In the genomic region with DNA sequence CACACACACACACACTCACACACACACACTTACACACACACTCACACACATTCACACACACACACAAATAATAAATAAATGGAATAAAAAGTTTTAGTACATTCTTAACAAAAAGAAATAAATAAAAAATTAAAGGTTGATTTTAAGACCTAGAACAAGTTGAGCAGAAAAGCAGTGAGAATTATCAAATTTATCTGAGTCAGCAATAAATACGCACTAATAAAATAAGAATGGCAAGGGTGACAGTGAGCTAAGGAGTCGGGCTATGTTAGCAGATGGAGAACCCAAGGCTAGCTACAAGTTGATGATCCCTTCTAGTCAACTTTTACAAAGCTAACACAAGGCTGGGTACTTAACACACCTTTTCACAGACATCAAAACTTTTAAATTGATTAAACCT, we compare ENCODE assay signal across 21 mouse cellular contexts.
DNase-seq lines count a peak whose midpoint lies in the region; TF ChIP-seq lines count a peak whose summit lies in the region.
"Had no signal": no experiment of that assay in that cellular context is flagged by ENCODE, and none has a peak within 500 bp of the region (broad histone marks: within the 10 kb centered on the region; RNA-seq: fewer than 3 reads in every experiment).

No protein-coding gene starts in this region.

- H3K9ac ChIP-seq in CH12.LX (ENCODE audit: insufficient read depth, low read depth) (no peak overlapping the region), ES-E14 (ENCODE audit: insufficient read depth, low read depth, low read length, poor library complexity, severe bottlenecking) (no peak overlapping the region)

- no peak for TF ChIP-seq EP300 in CH12.LX (IDR thresholded peaks at IDR 0.05; ENCODE audit: low read length)

- H3K27ac ChIP-seq in CH12.LX (ENCODE audit: insufficient read depth, low read depth) = no peak overlapping the region
- no peak overlapping the region for H3K27ac ChIP-seq in ES-E14 (ENCODE audit: insufficient read depth, low read depth, low read length, poor library complexity, severe bottlenecking)

- in situ Hi-C loops in CH12.LX (cut with MboI; ENCODE audit: low pct_ligation_motif_present, low pct_unique_long_range_greater_than_20kb, low sequenced_read_pairs) (loop anchor here (25.0 kb wide), 1 partner anchor 831 kb away; no protein-coding TSS in a partner anchor), ES-E14 (cut with MboI; ENCODE audit: low sequenced_read_pairs in 2 of 2, unreplicated experiment in 2 of 2) (loop anchor here in 1 of 2 experiments (25.0 kb wide), 1 partner anchor 831 kb away; no protein-coding TSS in a partner anchor)

- H3K9me3 ChIP-seq in CH12.LX (replicated peaks; ENCODE audit: low read length) (no peaks in the 10 kb centered on the region), ES-E14 (ENCODE audit: control insufficient read depth, insufficient read depth, low read depth, low read length) (no peaks in the 10 kb centered on the region)
- H3K9me3 ChIP-seq: G1E had no signal

- H3K4me2 ChIP-seq in CH12.LX (ENCODE audit: insufficient read depth, low read depth, poor library complexity, severe bottlenecking) = no peak overlapping the region

- H3K4me1 ChIP-seq in CH12.LX (ENCODE audit: control insufficient read depth in 1 of 2, insufficient read depth in 2 of 2) = no peaks in the 10 kb centered on the region
- H3K4me1 ChIP-seq in ES-E14 (ENCODE audit: control insufficient read depth in 2 of 2, insufficient read depth in 2 of 2, low read length in 2 of 2, poor library complexity in 1 of 2) = no peaks in the 10 kb centered on the region

- peaks cover 16% of the 10 kb centered on the region for H3K27me3 ChIP-seq in CH12.LX (replicated peaks)
- H3K27me3 ChIP-seq: Patski had no signal

- no peak for TF ChIP-seq CTCF in CH12.LX (conservative IDR thresholded peaks at IDR 0.05 in 1 of 2, IDR thresholded peaks at IDR 0.05 in 1 of 2; ENCODE audit: low read depth in 2 of 2, low read length in 2 of 2)

- no peak for TF ChIP-seq RAD21 in CH12.LX (IDR thresholded peaks at IDR 0.05; ENCODE audit: low read depth, low read length)

- H3K36me3 ChIP-seq in CH12.LX (replicated peaks in 1 of 2; ENCODE audit: control insufficient read depth in 1 of 2, insufficient read depth in 1 of 2, low read length in 1 of 2) = no peaks in the 10 kb centered on the region
- no peaks in the 10 kb centered on the region for H3K36me3 ChIP-seq in ES-E14 (ENCODE audit: control insufficient read depth, insufficient read depth, low read length, poor library complexity, severe bottlenecking)
- H3K36me3 ChIP-seq: G1E had no signal

- dilution Hi-C loops in CH12.LX (cut with MboI; ENCODE audit: extremely low pct_ligation_motif_present, extremely low pct_unique_long_range_greater_than_20kb, low sequenced_read_pairs) = no loop called here

- peak; percentile 48 for DNase-seq in heart, adult 11 months
- DNase-seq in heart, postnatal 10 days = no peak
- DNase-seq in CH12.LX (ENCODE audit: extremely low read depth) (no peak), ES-E14 (ENCODE audit: low read depth, low spot score) (no peak)
- DNase-seq in T-cell, adult 2 months (ENCODE audit: low spot score) = no peak
- DNase-seq in cerebellum, postnatal 36 days = no peak
- DNase-seq: adrenal gland, adult 2 months; adrenal gland, adult 8-10 months; adrenal gland, postnatal 10 days; adrenal gland, postnatal 14 days; adrenal gland, postnatal 25 days; adrenal gland, postnatal 36 days; B cell, adult 2 months; cerebellum, adult 11 months; cerebellum, adult 11-12 months; cerebellum, adult 18-20 months; cerebellum, adult 2 months; cerebellum, adult 8-10 months; cerebellum, adult 9-10 months had no signal

- intact Hi-C loops in heart, postnatal 10 days (cut with DNase I) = no loop called here

- H3K79me2 ChIP-seq in CH12.LX (replicated peaks; ENCODE audit: control insufficient read depth, extremely low read depth, insufficient read depth, poor library complexity, severe bottlenecking) = no peaks in the 10 kb centered on the region

- no peak for TF ChIP-seq POLR2A in CH12.LX (IDR thresholded peaks at IDR 0.05; ENCODE audit: low read depth, low read length)

- H3K4me3 ChIP-seq in CH12.LX (replicated peaks in 1 of 3; ENCODE audit: low read depth in 2 of 3, low read length in 2 of 3, poor library complexity in 1 of 3) = no peak overlapping the region
- no peak overlapping the region for H3K4me3 ChIP-seq in ES-E14 (ENCODE audit: insufficient read depth in 1 of 2, low read depth in 1 of 2, low read length in 2 of 2, poor library complexity in 1 of 2, severe bottlenecking in 1 of 2)

TF ChIP-seq in CH12.LX, 34 proteins besides CTCF, POLR2A, EP300 and RAD21:
- TF ChIP-seq ELF1 (IDR thresholded peaks at IDR 0.05; ENCODE audit: low read depth, low read length) (no peak), ZKSCAN1 (IDR thresholded peaks at IDR 0.05; ENCODE audit: borderline replicate concordance, low read depth, low read length) (no peak), MAFK (IDR thresholded peaks at IDR 0.05; ENCODE audit: insufficient replicate concordance, low read length) (peak; percentile 88), E2F4 (IDR thresholded peaks at IDR 0.05; ENCODE audit: insufficient replicate concordance, low read depth, low read length) (no peak)
TF ChIP-seq in CH12.LX: peak in this region for 1.

TF ChIP-seq in ES-E14, 5 proteins besides CTCF, POLR2A, EP300 and RAD21:
- TF ChIP-seq MAFK (IDR thresholded peaks at IDR 0.05; ENCODE audit: insufficient read depth, low read depth, low read length) = peak; percentile 72
- TF ChIP-seq CHD2 (IDR thresholded peaks at IDR 0.05; ENCODE audit: low read depth, low read length) = no peak
- no peak for TF ChIP-seq ZC3H11A (IDR thresholded peaks at IDR 0.05; ENCODE audit: borderline replicate concordance, low read depth, low read length)
- TF ChIP-seq ZNF384 (IDR thresholded peaks at IDR 0.05; ENCODE audit: low read depth, low read length) = no peak
